Mouse (Mus musculus) heart, embryonic 12.5 days (tissue): ENCODE data around the gene Sp4. TPM values are rescaled to one million over a fixed set of nuclear protein-coding genes. Genes with fewer than 3 reads are reported as not detected.
A peak's percentile ranks its signal among the peaks of the same experiment; 100 is the strongest.

ENCODE experiments used
- ATAC-seq: fragments of 200-750 bp; cut with Nextera tagmentation; 2 replicates; pipeline ENCODE4 v1.8.0; 2017; ENCODE audit warnings: moderate TSS enrichment, moderate library complexity; ENCODE audit not compliant: insufficient number of reproducible peaks, low FRiP score
- H3K27ac ChIP-seq: fragments of 300-500 bp; sonication (generic); 2 replicates; pipeline ENCODE4 v1.5.1; 2016; ENCODE audit warnings: mild to moderate bottlenecking, moderate library complexity; ENCODE audit not compliant: poor library complexity, severe bottlenecking
- H3K27me3 ChIP-seq: fragments of 300-500 bp; sonication (generic); replicated peaks from 2 replicates; pipeline ENCODE4 v1.6.1; 2016; ENCODE audit warnings: mild to moderate bottlenecking, moderate library complexity
- H3K36me3 ChIP-seq: fragments of 300-500 bp; sonication (generic); 2 replicates; pipeline ENCODE4 v1.6.1; 2016; ENCODE audit warnings: mild to moderate bottlenecking, moderate library complexity
- H3K4me1 ChIP-seq: fragments of 300-500 bp; sonication (generic); replicated peaks from 2 replicates; pipeline ENCODE4 v1.6.1; 2016; ENCODE audit warnings: mild to moderate bottlenecking
- H3K4me2 ChIP-seq: fragments of 300-500 bp; sonication (generic); 2 replicates; pipeline ENCODE4 v1.6.1; 2016; ENCODE audit warnings: mild to moderate bottlenecking, moderate library complexity
- H3K4me3 ChIP-seq: fragments of 300-500 bp; sonication (generic); 2 replicates; pipeline ENCODE4 v1.5.1; 2016; ENCODE audit warnings: mild to moderate bottlenecking
- H3K9ac ChIP-seq: fragments of 300-500 bp; sonication (generic); 2 replicates; pipeline ENCODE4 v1.6.1; 2016; ENCODE audit warnings: mild to moderate bottlenecking, moderate library complexity
- H3K9me3 ChIP-seq: fragments of 300-500 bp; sonication (generic); replicated peaks from 2 replicates; pipeline ENCODE4 v1.6.1; 2016; ENCODE audit warnings: mild to moderate bottlenecking, moderate library complexity
- WGBS: fragments of 180-500 bp; shearing (Covaris S2); methylation state at CpG from one replicate; pipeline ENCODE4 v1.1.7; 2016; 5-methylcytosine and 5-hydroxymethylcytosine counted together
- polyA plus RNA-seq: library from polyadenylated mRNA; unstranded; fragments of >200 nt; fragmentation: Nextera tagmentation; extraction: Ambion mirVana; gene quantifications from 2 replicates; pipeline ENCODE4 v1.2.1, GENCODE M21; 2016

Sp4 gene
- polyA plus RNA-seq, 1 experiment from 2014 or later: 8.6 TPM

DNA sequence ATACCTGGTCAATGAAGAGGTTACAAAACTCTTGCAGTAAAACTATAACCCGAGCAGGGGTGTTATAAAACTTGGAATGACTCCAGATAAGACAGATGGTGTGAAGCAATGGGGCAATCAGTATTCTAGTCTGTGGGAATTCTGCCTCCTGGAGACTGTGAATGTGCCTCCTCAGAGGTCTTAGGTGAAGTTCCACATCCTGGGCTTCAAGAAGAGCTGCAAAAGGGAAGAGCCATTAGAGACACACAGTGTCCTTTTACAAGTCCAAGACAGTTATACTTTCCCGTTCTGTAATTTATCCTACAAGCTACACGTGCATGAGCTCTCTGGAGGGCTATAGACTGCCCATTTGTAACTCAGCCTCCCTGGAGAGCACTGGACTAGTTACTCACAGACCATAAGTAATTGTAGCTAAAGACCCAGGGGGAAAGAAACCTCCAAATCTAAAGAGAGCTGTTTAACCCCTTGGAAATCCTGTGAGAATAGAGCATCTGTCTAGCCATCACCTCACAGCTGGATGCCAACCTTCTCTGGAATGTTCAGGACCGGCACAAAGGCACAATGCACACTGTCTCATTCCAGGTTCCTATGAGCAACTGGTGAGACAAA, 114.3 kb downstream of the Sp4 start:
- 28% methylated on average over 4 of the region's 4 CpGs for WGBS

DNA sequence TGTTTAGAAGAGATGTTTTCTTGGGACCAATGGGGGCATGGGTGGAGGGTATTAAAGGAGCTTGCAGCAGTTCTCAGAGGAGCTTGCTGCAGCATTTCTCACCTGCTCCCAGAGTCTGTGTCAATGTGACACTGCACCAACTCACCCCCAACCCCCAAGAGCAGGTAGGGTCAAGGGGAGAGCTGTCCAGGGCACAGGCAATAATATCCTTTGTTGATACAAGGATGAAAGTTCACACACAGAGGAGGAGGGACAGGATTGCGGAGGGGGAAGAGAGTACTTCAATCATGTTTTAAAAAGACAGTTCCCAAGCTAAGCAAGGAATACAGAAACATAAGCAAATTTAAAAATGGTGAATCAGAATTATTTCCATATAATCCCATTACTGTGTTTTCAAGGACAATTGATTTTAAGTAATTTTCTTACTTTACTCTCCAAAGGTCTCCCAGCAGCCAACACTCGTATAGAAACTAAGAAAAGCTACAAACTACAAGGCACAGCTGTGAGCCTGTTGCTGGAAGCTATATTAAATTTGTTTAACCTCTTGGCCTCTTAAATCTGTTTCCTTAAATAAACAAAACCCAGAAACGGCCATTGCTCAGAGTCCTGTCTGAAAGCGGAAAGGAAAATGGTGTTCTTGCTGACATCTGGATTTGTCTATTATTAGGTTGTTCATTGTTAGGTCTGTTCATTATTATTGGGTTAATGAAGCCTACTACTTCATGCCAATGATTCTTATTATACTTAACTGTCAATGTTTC, 114.9 kb downstream of the Sp4 start:
- WGBS: 35% methylated on average over 4 of the region's 4 CpGs
- no peaks in the 10 kb centered on the region for H3K36me3 ChIP-seq
- no peaks in the 10 kb centered on the region for H3K9me3 ChIP-seq
- H3K4me1 ChIP-seq: peaks cover 15% of the 10 kb centered on the region
- H3K27me3 ChIP-seq: no peaks in the 10 kb centered on the region
- H3K9ac ChIP-seq: no peak overlapping the region
- no peak overlapping the region for H3K4me2 ChIP-seq
- peak; percentile 54 for ATAC-seq
- no peak overlapping the region for H3K27ac ChIP-seq
- no peak overlapping the region for H3K4me3 ChIP-seq

More for the DNA sequence above, 114.3 kb downstream of the Sp4 start:
- no peak overlapping the region for H3K27ac ChIP-seq
- no peaks in the 10 kb centered on the region for H3K9me3 ChIP-seq
- no peaks in the 10 kb centered on the region for H3K36me3 ChIP-seq
- no peak overlapping the region for H3K4me3 ChIP-seq
- H3K4me1 ChIP-seq: peaks cover 15% of the 10 kb centered on the region
- no peak overlapping the region for H3K9ac ChIP-seq
- H3K27me3 ChIP-seq: no peaks in the 10 kb centered on the region
- H3K4me2 ChIP-seq: no peak overlapping the region
- no peak for ATAC-seq

Other genes with a start within 250 kb of the Sp4 start
- gene Dnah11, start 102.4 kb downstream of the Sp4 start, polyA plus RNA-seq: 0.03 and 0.10 TPM in 2 replicates